Mouse (Mus musculus) thymus, postnatal 0 days (tissue): ENCODE measurements around the gene Usp29. TPM values are rescaled to one million over a fixed set of nuclear protein-coding genes. Genes with fewer than 3 reads are reported as not detected.
"Not testable (repeated sequence)": the region's sequence is repeated elsewhere in the genome, so short reads cannot be mapped to it uniquely, and the experiment has no call there.

Source experiments
- DNase-seq: peaks from one replicate; pipeline ENCODE4 v3.0.0-alpha.2; 2015; ENCODE audit warnings: low spot score
- microRNA counts: library from miRNA; unstranded; fragments of <30 nt; microRNA quantifications from one replicate; lab custom pipeline; 2015
- microRNA-seq: library from miRNA; unstranded; fragments of <30 nt; microRNA quantifications from one replicate; pipeline ENCODE4, GENCODE M21; 2016; ENCODE audit warnings: borderline number of aligned reads
- polyA plus RNA-seq: library from polyadenylated mRNA; unstranded; fragments of >200 nt; fragmentation: Nextera tagmentation; extraction: Ambion mirVana; gene quantifications from 2 replicates; pipeline ENCODE4 v1.2.1, GENCODE M21; 2015

Gene Usp29
- polyA plus RNA-seq, 1 experiment from 2014 or later: 0.23 TPM

DNA sequence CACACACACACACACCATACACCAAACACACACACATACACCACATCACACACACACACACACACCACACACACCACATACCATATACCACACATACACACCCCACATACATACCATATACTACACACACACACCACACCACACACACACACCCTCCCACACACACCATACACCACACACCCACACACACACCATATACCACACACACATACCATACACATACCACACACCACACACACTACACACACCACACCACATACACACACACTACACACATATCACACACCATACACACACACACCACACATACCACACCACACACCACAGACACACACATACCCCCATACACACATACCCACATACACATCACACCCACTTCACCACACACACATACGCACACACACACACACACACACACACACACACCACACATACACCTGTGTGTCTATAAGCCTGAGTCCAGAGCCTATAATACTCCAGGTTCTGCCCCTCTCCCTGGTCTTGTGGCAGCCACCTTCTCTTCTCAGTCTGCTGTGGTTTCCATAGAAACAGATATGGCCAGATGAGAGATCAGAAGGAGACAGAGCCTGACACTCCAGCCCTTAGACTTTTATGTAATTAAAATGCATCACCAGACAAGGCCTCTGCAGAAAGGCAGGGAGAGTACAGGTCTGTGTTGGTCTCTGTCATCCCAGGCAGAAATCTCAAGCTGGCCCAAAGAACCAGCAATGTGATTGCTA lies 188.9 kb downstream of the Usp29 start:
- DNase-seq: no peak

- no peak for DNase-seq
Observed at GRCm38 (mm10) chr7:6923515-6923914, 193.1 kb downstream of the Usp29 start.

DNA sequence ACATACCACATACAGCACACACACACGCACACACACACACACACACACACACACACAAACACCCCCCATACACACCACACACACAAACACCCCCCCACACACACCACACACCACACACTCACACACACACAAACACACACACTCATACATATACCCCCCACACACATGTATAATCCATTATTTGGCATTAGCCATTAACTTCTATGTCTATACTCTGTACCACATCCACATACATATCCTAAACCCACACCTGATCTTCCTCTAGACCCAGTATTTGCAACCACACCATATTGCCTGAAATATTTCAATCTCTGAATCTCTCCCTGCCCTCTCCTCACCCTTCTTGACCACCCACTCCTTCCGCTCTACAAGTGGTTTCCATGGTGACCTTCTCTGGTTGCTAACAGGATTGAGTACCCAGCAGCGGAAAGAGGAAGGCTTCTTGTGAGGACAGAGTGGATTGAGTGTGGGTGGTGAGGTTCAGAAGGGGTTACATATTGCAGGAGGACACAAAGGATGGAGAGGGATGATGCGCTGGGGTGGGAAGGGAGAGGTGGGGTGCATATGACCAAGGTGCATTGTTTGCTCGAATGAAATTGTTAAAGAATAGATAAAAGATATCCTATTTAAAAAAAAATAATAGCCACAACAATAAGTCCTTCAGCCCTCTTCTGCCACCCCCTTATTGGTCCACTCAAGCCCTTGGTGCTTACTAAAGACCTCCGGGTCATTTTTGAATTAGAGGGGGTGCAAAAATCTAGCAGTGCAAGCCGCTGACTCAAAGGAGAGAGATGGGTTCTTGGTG lies 195.8 kb downstream of the Usp29 start:
- no peak for DNase-seq

- no peak for DNase-seq
Observed at GRCm38 (mm10) chr7:6926731-6926995, 196.3 kb downstream of the Usp29 start.

DNA sequence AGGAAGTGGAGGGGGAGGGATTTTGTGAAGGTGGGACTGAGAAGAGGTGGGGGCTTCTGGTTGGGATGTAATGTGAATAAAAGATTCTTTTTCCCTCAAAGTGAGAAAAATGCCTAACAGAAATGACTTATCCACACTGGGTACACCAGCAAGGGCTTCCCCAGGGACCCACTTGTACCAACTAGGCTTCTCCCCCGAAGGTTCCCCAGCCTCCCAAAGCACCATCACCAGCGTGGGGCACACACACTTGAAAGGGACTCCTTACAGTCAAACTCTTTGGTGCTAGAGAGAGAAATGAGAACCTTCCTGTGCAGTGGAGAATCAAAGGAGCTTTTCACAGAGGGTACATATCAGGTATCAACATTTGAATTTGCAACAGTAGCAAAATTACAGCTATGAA lies 198.9 kb downstream of the Usp29 start:
- DNase-seq: no peak

DNA sequence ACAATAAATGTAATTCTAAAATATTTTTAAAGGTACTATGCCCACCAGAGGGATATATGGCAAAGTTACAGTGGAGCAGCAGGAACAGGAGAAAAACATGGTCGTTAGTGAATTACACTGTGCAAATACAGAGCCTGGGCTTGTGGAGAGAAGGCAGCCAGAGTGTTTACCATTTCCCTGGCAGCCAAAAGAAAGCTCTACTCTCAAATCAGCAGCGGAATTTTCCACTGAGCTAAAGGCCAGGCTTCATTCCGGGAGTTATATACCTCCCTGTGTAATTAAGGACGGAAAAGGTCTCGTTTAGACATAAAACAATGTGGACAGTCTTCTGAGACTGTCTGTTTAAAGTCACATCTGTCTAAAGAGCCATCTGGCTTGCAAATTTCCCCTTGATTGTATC lies 204.4 kb downstream of the Usp29 start:
- no peak for DNase-seq

DNA sequence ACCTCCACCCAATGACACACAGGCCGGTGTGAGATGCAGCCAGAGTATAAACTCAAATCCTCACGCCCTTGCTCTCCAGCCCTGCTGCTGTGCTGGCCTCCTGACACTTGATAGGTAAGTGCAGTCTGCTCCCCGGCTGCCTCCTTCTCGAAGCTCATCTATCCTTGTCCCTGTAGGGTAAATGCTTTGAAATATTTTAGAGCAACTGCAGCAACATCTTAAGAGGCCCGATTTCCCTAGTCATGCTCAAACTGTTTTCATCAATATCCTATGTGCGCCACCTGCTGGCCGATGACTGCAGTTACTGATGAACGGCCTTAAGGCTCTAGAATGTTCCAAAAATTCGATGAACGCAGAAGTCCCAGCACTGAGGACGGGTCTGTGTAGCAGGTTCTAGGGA lies 206.7 kb downstream of the Usp29 start:
- DNase-seq: peak; percentile 62

- DNase-seq: peak; percentile 40
Observed at GRCm38 (mm10) chr7:6940761-6941231, 210.4 kb downstream of the Usp29 start.

DNA sequence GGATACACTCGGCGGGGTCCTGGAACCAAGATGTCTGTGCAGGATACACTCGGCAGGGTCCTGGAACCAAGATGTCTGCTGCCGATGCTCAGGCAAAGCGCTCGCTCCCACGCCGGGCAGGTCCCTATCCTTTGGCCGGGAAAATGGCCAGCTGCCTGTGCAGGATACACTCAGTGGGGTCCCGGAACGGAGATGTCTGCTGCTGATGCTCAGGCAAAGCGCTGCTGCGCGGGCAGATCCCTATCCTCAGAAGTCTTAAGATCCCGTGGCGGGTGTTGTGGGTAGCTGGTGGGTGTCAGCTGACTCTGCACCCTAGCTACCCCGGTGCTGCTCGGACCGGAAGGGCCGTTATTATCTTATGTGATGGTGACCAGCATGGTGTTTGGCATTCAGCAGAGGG lies 217.7 kb downstream of the Usp29 start:
- DNase-seq: not testable (repeated sequence)

- no peak for DNase-seq
Observed at GRCm38 (mm10) chr7:6956576-6956975, 226.2 kb downstream of the Usp29 start.

DNA sequence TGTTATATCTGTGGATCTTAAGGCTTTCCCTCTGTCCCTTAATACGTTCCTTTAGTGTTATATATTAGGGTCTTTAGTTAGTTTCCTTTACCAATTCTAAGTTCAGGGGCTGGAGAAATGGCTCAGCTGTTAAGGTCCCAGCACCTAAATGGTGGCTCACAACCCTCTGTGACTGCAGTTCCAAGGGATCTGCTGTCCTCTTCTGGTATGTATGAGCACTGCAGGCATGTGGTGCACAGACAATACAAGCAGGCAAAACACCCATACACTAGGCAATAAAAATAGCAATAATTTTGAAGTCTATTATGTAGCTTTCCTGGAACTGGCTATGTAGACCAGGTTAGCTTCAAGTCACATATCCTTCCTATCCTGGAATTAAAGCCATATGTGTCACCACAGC lies 228.2 kb downstream of the Usp29 start:
- no peak for DNase-seq

GRCm38 (mm10) chr7:6973566-6973965 lies 243.2 kb downstream of the Usp29 start:
- no peak for DNase-seq

- DNase-seq: no peak
Observed at GRCm38 (mm10) chr7:6976890-6977289, 246.5 kb downstream of the Usp29 start.

GRCm38 (mm10) chr7:6995251-6995650 lies 264.9 kb downstream of the Usp29 start, which contains the start of gene Aurkc:
Aurkc (plus strand) TSS chr7:6995300.
- not testable (repeated sequence) for DNase-seq

DNA sequence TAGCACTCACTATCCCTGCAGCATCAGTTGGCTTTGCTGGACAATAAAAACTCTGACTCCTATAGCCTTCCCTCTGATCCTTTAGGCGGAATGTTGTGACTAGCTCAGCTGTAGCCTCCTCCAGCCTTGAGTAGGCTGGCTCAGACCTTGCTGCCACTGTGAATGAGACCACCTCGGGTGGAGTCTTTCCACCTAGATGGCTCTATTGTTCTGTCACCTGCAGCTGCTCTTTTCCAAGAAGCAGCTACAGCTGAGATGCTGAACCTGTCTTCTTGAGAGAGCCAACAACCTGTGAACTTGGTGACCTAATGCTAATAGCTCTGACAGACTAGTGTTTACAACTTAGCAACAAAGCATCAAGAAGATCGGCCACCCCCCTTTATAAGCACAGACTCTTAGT lies 268.5 kb downstream of the Usp29 start:
- not testable (repeated sequence) for DNase-seq

- DNase-seq: not testable (repeated sequence)
Observed at GRCm38 (mm10) chr7:7005441-7005840, 275.1 kb downstream of the Usp29 start.

MicroRNAs within 50 kb of the gene (microRNA counts, 519-probe panel; counts per million panel counts)
- microRNA mmu-miR-3099 (lab: Ali Mortazavi, UCI): 473 counts per million, percentile 71 among the panel's probes with 10 or more counts

Small RNAs within 50 kb of the gene (microRNA-seq; reads per million reads assigned to microRNA genes)
- 5.4 reads per million, percentile 7 among the genes with 10 or more reads in this experiment for gene Mir3099

Other genes starting within 250 kb of the Usp29 start
- not detected in 2 replicates for gene Olfr5, start 243.6 kb upstream of the Usp29 start, polyA plus RNA-seq
- not detected in 2 replicates for gene Olfr1347, start 230.8 kb upstream of the Usp29 start, polyA plus RNA-seq
- not detected in 2 replicates for gene Olfr1348, start 221.8 kb upstream of the Usp29 start, polyA plus RNA-seq
- not detected in 2 replicates for gene Olfr1349, start 207.6 kb upstream of the Usp29 start, polyA plus RNA-seq
- gene Olfr1350, start 165.7 kb upstream of the Usp29 start, polyA plus RNA-seq: not detected in 2 replicates
- gene Zim1, start 34.1 kb upstream of the Usp29 start, polyA plus RNA-seq: 0.38 and 0.48 TPM in 2 replicates
- 5.3 and 6.3 TPM in 2 replicates for gene Peg3, start 147 bp upstream of the Usp29 start, polyA plus RNA-seq